Comparison of ENCODE assay signal across 8 mouse cellular contexts in genomic region chr6:124915160-124915941, GRCm38 (mm10). TPM values are rescaled to one million over a fixed set of nuclear protein-coding genes. Genes with fewer than 3 reads are reported as not detected.
DNase-seq lines count a peak whose midpoint lies in the region; ATAC-seq and TF ChIP-seq lines count a peak whose summit lies in the region.
"Had no signal": no experiment of that assay in that cellular context is flagged by ENCODE, and none has a peak within 500 bp of the region (broad histone marks: within the 10 kb centered on the region; RNA-seq: fewer than 3 reads in every experiment).

No protein-coding gene starts in this region.

- no peaks in the 10 kb centered on the region for H3K9me3 ChIP-seq in embryonic facial prominence, embryonic 13.5 days
- H3K9me3 ChIP-seq in hindbrain, embryonic 16.5 days (ENCODE audit: control insufficient read depth, low read length): no peaks in the 10 kb centered on the region
- H3K9me3 ChIP-seq in liver, embryonic 13.5 days (replicated peaks): no peaks in the 10 kb centered on the region
- no peaks in the 10 kb centered on the region for H3K9me3 ChIP-seq in stomach, embryonic 14.5 days (ENCODE audit: control insufficient read depth, low read depth, low read length)

- H3K4me1 ChIP-seq in testis, adult 2 months (ENCODE audit: control insufficient read depth, insufficient read depth, low read length): peaks cover 24% of the 10 kb centered on the region
- peaks cover 63% of the 10 kb centered on the region for H3K4me1 ChIP-seq in embryonic facial prominence, embryonic 13.5 days
- H3K4me1 ChIP-seq in hindbrain, embryonic 16.5 days (ENCODE audit: control insufficient read depth, insufficient read depth, low read depth, low read length): peaks cover 37% of the 10 kb centered on the region
- H3K4me1 ChIP-seq in liver, embryonic 13.5 days (replicated peaks): peaks cover 64% of the 10 kb centered on the region
- H3K4me1 ChIP-seq in stomach, embryonic 14.5 days (ENCODE audit: control insufficient read depth, insufficient read depth, low read length): peaks cover 26% of the 10 kb centered on the region

- peak overlapping the region; percentile 83 for H3K4me3 ChIP-seq in testis, adult 2 months (ENCODE audit: control insufficient read depth, low read depth, low read length)
- peak overlapping the region; percentile 91 for H3K4me3 ChIP-seq in embryonic facial prominence, embryonic 13.5 days
- peak overlapping the region; percentile 92 for H3K4me3 ChIP-seq in hindbrain, embryonic 16.5 days (ENCODE audit: low read length)
- H3K4me3 ChIP-seq in liver, embryonic 13.5 days (replicated peaks): peak overlapping the region; percentile 72
- peak overlapping the region; percentile 85 for H3K4me3 ChIP-seq in stomach, embryonic 14.5 days (ENCODE audit: low read depth, low read length)

- DNase-seq in testis, postnatal 10 days (ENCODE audit: low spot score): no peak
- DNase-seq in liver, embryonic 13.5 days: no peak

- H3K27ac ChIP-seq in testis, adult 2 months (ENCODE audit: control insufficient read depth, insufficient read depth, low read depth, low read length): no peak overlapping the region
- peak overlapping the region; percentile 100 for H3K27ac ChIP-seq in embryonic facial prominence, embryonic 13.5 days
- H3K27ac ChIP-seq in hindbrain, embryonic 16.5 days (ENCODE audit: low read depth, low read length): peak overlapping the region; percentile 100
- no peak overlapping the region for H3K27ac ChIP-seq in liver, embryonic 13.5 days
- H3K27ac ChIP-seq in stomach, embryonic 14.5 days (ENCODE audit: low read length): peak overlapping the region; percentile 100; the same call in 1 of the 2 replicates

- H3K9ac ChIP-seq in embryonic facial prominence, embryonic 13.5 days: peak overlapping the region; percentile 99
- peak overlapping the region; percentile 100 for H3K9ac ChIP-seq in hindbrain, embryonic 16.5 days (ENCODE audit: low read depth, low read length)
- 0 out of 2 replicates have a peak overlapping the region, but pooled peaks have one; percentile 81 for H3K9ac ChIP-seq in liver, embryonic 13.5 days
- peak overlapping the region; percentile 100; the same call in 1 of the 2 replicates for H3K9ac ChIP-seq in stomach, embryonic 14.5 days (replicated peaks; ENCODE audit: low read depth, low read length)

- no peaks in the 10 kb centered on the region for H3K36me3 ChIP-seq in testis, adult 2 months (ENCODE audit: control insufficient read depth, insufficient read depth, low read length)
- H3K36me3 ChIP-seq in embryonic facial prominence, embryonic 13.5 days: peaks cover 28% of the 10 kb centered on the region
- H3K36me3 ChIP-seq in hindbrain, embryonic 16.5 days (ENCODE audit: control insufficient read depth, insufficient read depth, low read length): peaks cover 18% of the 10 kb centered on the region
- peaks cover 12% of the 10 kb centered on the region for H3K36me3 ChIP-seq in liver, embryonic 13.5 days
- peaks cover 32% of the 10 kb centered on the region for H3K36me3 ChIP-seq in stomach, embryonic 14.5 days (ENCODE audit: control insufficient read depth, insufficient read depth, low read length)

- TF ChIP-seq POLR2A in testis, adult 2 months (IDR thresholded peaks at IDR 0.05; ENCODE audit: control insufficient read depth, low read depth, low read length): no peak

- WGBS in embryonic facial prominence, embryonic 13.5 days: 13% methylated on average over 22 of the region's 22 CpGs
- WGBS in hindbrain, embryonic 16.5 days: 7% methylated on average over 22 of the region's 22 CpGs
- WGBS in liver, embryonic 13.5 days (ENCODE audit: insufficient replicate concordance): 35% methylated on average over 21 of the region's 22 CpGs
- WGBS in stomach, embryonic 14.5 days: 16% methylated on average over 22 of the region's 22 CpGs

- no peak for TF ChIP-seq CTCF in testis, adult 2 months (IDR thresholded peaks at IDR 0.05; ENCODE audit: control insufficient read depth, insufficient read depth, insufficient replicate concordance, low read depth, low read length)

- H3K4me2 ChIP-seq in embryonic facial prominence, embryonic 13.5 days: peak overlapping the region; percentile 91
- peak overlapping the region; percentile 97 for H3K4me2 ChIP-seq in hindbrain, embryonic 16.5 days (ENCODE audit: low read length)
- H3K4me2 ChIP-seq in liver, embryonic 13.5 days: peak overlapping the region; percentile 93
- peak overlapping the region; percentile 99 for H3K4me2 ChIP-seq in stomach, embryonic 14.5 days (replicated peaks; ENCODE audit: low read depth, low read length)

- H3K27me3 ChIP-seq in testis, adult 2 months (ENCODE audit: control insufficient read depth, insufficient read depth, low read length): peaks cover 5% of the 10 kb centered on the region
- peaks cover 7% of the 10 kb centered on the region for H3K27me3 ChIP-seq in embryonic facial prominence, embryonic 13.5 days
- no peaks in the 10 kb centered on the region for H3K27me3 ChIP-seq in hindbrain, embryonic 16.5 days (replicated peaks; ENCODE audit: control insufficient read depth, insufficient read depth, low read length)
- peaks cover 96% of the 10 kb centered on the region for H3K27me3 ChIP-seq in liver, embryonic 13.5 days
- H3K27me3 ChIP-seq in stomach, embryonic 14.5 days (ENCODE audit: control insufficient read depth, insufficient read depth, low read length): no peaks in the 10 kb centered on the region

- ATAC-seq in embryonic facial prominence, embryonic 13.5 days (ENCODE audit: insufficient number of reproducible peaks, insufficient read depth, low FRiP score, low TSS enrichment, low read depth): no peak
- ATAC-seq in hindbrain, embryonic 16.5 days: no peak
- ATAC-seq in liver, embryonic 13.5 days (ENCODE audit: low read depth): no peak
- ATAC-seq in stomach, embryonic 14.5 days (ENCODE audit: insufficient number of reproducible peaks, insufficient read depth, low FRiP score, low read depth): no peak
- no peak for ATAC-seq in megakaryocyte, adult 5-6 weeks (ENCODE audit: poor library complexity, severe bottlenecking)

RNA-seq across cellular contexts. Expression of gene Lag3, which starts 3.8 kb away (rescaled TPM):
- polyA plus RNA-seq in testis, adult 2 months (2012; rRNA removed): 0.11 and 0.12 TPM in 2 replicates
- polyA plus RNA-seq in embryonic facial prominence, embryonic 13.5 days (2015; fragmentation: Nextera tagmentation; extraction: Ambion mirVana): 2.9 and 3.7 TPM in 2 replicates
- 3.0 and 3.6 TPM in 2 replicates for polyA plus RNA-seq in hindbrain, embryonic 16.5 days (2015; fragmentation: Nextera tagmentation; extraction: Ambion mirVana)
- polyA plus RNA-seq in liver, embryonic 13.5 days (2015; fragmentation: Nextera tagmentation; extraction: Ambion mirVana): 0.14 and 0.18 TPM in 2 replicates
- polyA plus RNA-seq in stomach, embryonic 14.5 days (2014; fragmentation: Nextera tagmentation; extraction: Ambion mirVana): 1.3 and 1.5 TPM in 2 replicates
- total RNA-seq in megakaryocyte, adult 5-6 weeks (2015): 1.2 TPM in 2 replicates
- total RNA-seq in megakaryocyte, adult 5-6 weeks (2017): 0.44 and 1.4 TPM in 2 replicates
- polyA plus RNA-seq: erythroblast, embryonic 14.5 days had no signal

RNA-seq across cellular contexts. Expression of gene Ptms, which starts 4.6 kb away (rescaled TPM):
- 142 and 168 TPM in 2 replicates for polyA plus RNA-seq in testis, adult 2 months (2012; rRNA removed)
- 327 and 349 TPM in 2 replicates for polyA plus RNA-seq in embryonic facial prominence, embryonic 13.5 days (2015; fragmentation: Nextera tagmentation; extraction: Ambion mirVana)
- polyA plus RNA-seq in hindbrain, embryonic 16.5 days (2015; fragmentation: Nextera tagmentation; extraction: Ambion mirVana): 609 and 678 TPM in 2 replicates
- 42.3 and 47.6 TPM in 2 replicates for polyA plus RNA-seq in liver, embryonic 13.5 days (2015; fragmentation: Nextera tagmentation; extraction: Ambion mirVana)
- polyA plus RNA-seq in stomach, embryonic 14.5 days (2014; fragmentation: Nextera tagmentation; extraction: Ambion mirVana): 320 TPM in 2 replicates
- total RNA-seq in megakaryocyte, adult 5-6 weeks (2015): 129 and 159 TPM in 2 replicates
- 195 and 207 TPM in 2 replicates for total RNA-seq in megakaryocyte, adult 5-6 weeks (2017)

RNA-seq across cellular contexts. Expression of gene Mlf2, which starts 15.8 kb away (rescaled TPM):
- polyA plus RNA-seq in testis, adult 2 months (2012; rRNA removed): 75.4 and 76.5 TPM in 2 replicates
- polyA plus RNA-seq in embryonic facial prominence, embryonic 13.5 days (2015; fragmentation: Nextera tagmentation; extraction: Ambion mirVana): 342 and 360 TPM in 2 replicates
- 574 and 587 TPM in 2 replicates for polyA plus RNA-seq in hindbrain, embryonic 16.5 days (2015; fragmentation: Nextera tagmentation; extraction: Ambion mirVana)
- 129 and 134 TPM in 2 replicates for polyA plus RNA-seq in liver, embryonic 13.5 days (2015; fragmentation: Nextera tagmentation; extraction: Ambion mirVana)
- 341 and 354 TPM in 2 replicates for polyA plus RNA-seq in stomach, embryonic 14.5 days (2014; fragmentation: Nextera tagmentation; extraction: Ambion mirVana)
- 73.6 and 82.9 TPM in 2 replicates for total RNA-seq in megakaryocyte, adult 5-6 weeks (2015)
- 50.9 and 70.6 TPM in 2 replicates for total RNA-seq in megakaryocyte, adult 5-6 weeks (2017)

RNA-seq across cellular contexts. Expression of gene Cd4, which starts 27.3 kb away (rescaled TPM):
- polyA plus RNA-seq in testis, adult 2 months (2012; rRNA removed): 0.53 and 0.67 TPM in 2 replicates
- polyA plus RNA-seq in embryonic facial prominence, embryonic 13.5 days (2015; fragmentation: Nextera tagmentation; extraction: Ambion mirVana): 0.37 TPM in 1 of 2 replicates, not detected in the other
- polyA plus RNA-seq in hindbrain, embryonic 16.5 days (2015; fragmentation: Nextera tagmentation; extraction: Ambion mirVana): 0.26 and 0.27 TPM in 2 replicates
- 0.17 TPM in 1 of 2 replicates, not detected in the other for polyA plus RNA-seq in liver, embryonic 13.5 days (2015; fragmentation: Nextera tagmentation; extraction: Ambion mirVana)
- 0.28 and 0.43 TPM in 2 replicates for polyA plus RNA-seq in stomach, embryonic 14.5 days (2014; fragmentation: Nextera tagmentation; extraction: Ambion mirVana)
- 0.09 and 0.71 TPM in 2 replicates for total RNA-seq in megakaryocyte, adult 5-6 weeks (2015)
- 0.20 and 0.37 TPM in 2 replicates for total RNA-seq in megakaryocyte, adult 5-6 weeks (2017)
- polyA plus RNA-seq: erythroblast, embryonic 14.5 days had no signal

RNA-seq across cellular contexts. Expression of gene Cops7a, which starts 50.0 kb away (rescaled TPM):
- 387 and 413 TPM in 2 replicates for polyA plus RNA-seq in testis, adult 2 months (2012; rRNA removed)
- polyA plus RNA-seq in embryonic facial prominence, embryonic 13.5 days (2015; fragmentation: Nextera tagmentation; extraction: Ambion mirVana): 124 and 138 TPM in 2 replicates
- polyA plus RNA-seq in hindbrain, embryonic 16.5 days (2015; fragmentation: Nextera tagmentation; extraction: Ambion mirVana): 107 TPM in 2 replicates
- polyA plus RNA-seq in liver, embryonic 13.5 days (2015; fragmentation: Nextera tagmentation; extraction: Ambion mirVana): 67.3 and 77.6 TPM in 2 replicates
- polyA plus RNA-seq in stomach, embryonic 14.5 days (2014; fragmentation: Nextera tagmentation; extraction: Ambion mirVana): 139 and 141 TPM in 2 replicates
- 35.4 and 37.2 TPM in 2 replicates for total RNA-seq in megakaryocyte, adult 5-6 weeks (2015)
- 19.4 and 25.7 TPM in 2 replicates for total RNA-seq in megakaryocyte, adult 5-6 weeks (2017)

Comparison
In these comparisons a context has a peak if more than half of its experiments do, and no peak if none do; other contexts are left out.
1. H3K27ac ChIP-seq: peak in embryonic facial prominence, embryonic 13.5 days (single experiment), hindbrain, embryonic 16.5 days (single experiment) and stomach, embryonic 14.5 days (single experiment); none in testis, adult 2 months (single experiment) and liver, embryonic 13.5 days (single experiment).
2. Peak in every context shown above with its lines, with median percentiles within 50 percentile points of each other: H3K4me3 ChIP-seq, H3K4me2 ChIP-seq and H3K9ac ChIP-seq.